In genomic region chrX:142903854-142904253, GRCm38 (mm10) we compare ENCODE assay signal across 8 mouse cellular contexts.
"Had no signal": no experiment of that assay in that cellular context is flagged by ENCODE, and none has a peak within 500 bp of the region (broad histone marks: within the 10 kb centered on the region; RNA-seq: fewer than 3 reads in every experiment).

No protein-coding gene starts in this region.

- ATAC-seq: midbrain, embryonic 13.5 days had no signal

- DNase-seq: kidney, adult 9 months; kidney, postnatal 36 days; layer of hippocampus, adult 9-11 months; lung, adult 2 months; lung, postnatal 10 days; right cerebral cortex, postnatal 14 days; thymus, postnatal 4 days had no signal
